Mouse (Mus musculus): ENCODE data around the gene Gm10638. TPM values are rescaled to one million over a fixed set of nuclear protein-coding genes. Genes with fewer than 3 reads are reported as not detected.
A peak's percentile ranks its signal among the peaks of the same experiment; 100 is the strongest.

Gene Gm10638
- polyA plus RNA-seq (2016; fragmentation: Nextera tagmentation; extraction: Ambion mirVana), result 1.8 and 2.8 TPM in 2 replicates

DNA sequence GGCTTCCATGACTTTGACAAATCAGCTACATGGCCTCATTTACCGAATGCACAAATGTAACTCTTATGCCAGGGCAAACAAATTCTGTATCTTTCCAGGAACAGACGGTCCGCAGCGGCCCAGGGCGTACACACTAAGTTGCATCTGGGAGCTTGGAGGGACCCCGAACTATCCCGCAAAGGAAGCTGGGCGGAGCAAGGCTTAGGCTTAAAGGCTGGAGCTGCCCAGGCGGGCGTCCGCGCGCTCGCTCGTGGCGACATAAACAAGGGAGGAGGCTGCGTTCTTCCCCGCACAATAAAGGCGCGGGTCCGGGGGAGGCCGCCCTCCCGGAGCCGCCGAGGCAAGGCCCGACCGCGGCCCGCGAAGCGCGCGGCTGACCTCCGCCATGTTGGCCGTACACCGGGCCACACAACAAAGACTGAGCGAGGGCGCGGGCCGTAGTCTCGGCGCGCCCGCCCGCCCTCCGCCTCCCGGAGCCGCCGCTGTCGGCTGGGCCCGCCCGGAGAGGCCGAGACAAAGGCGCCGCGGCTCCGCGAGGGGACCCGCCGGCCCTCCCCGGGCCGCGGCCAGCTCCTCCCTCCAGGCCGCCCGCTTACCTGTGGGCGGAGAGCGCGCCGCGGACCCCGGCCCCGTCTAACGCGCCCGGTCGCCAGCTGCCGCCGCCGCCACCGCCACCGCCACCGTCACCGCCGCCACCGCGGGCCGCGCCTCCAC lies at the start of gene Gm10638, which contains the start of gene Siah1a:
Gm10638 (plus strand) TSS at position 479 of the 714 bp plus-strand sequence.
Siah1a (minus strand) TSS at position 714 of the 714 bp plus-strand sequence.
- peak within 1 kb of the TSS; percentile 99 for H3K9ac ChIP-seq
- ATAC-seq, result peak; percentile 77
- H3K36me3 ChIP-seq, result no peaks in the 10 kb centered on the region
- peaks cover 3% of the 10 kb centered on the region; the same call in 1 of the 2 replicates for H3K27me3 ChIP-seq (replicated peaks)
- no peaks in the 10 kb centered on the region for H3K9me3 ChIP-seq (replicated peaks)
- H3K4me1 ChIP-seq, result peaks cover 53% of the 10 kb centered on the region
- under 1% methylated on average over 81 of the region's 88 CpGs for WGBS (ENCODE audit: insufficient replicate concordance)
- peak within 1 kb of the TSS; percentile 97 for H3K27ac ChIP-seq
- H3K4me3 ChIP-seq, result peak within 1 kb of the TSS; percentile 96
- H3K4me2 ChIP-seq, result peak within 1 kb of the TSS; percentile 81

DNA sequence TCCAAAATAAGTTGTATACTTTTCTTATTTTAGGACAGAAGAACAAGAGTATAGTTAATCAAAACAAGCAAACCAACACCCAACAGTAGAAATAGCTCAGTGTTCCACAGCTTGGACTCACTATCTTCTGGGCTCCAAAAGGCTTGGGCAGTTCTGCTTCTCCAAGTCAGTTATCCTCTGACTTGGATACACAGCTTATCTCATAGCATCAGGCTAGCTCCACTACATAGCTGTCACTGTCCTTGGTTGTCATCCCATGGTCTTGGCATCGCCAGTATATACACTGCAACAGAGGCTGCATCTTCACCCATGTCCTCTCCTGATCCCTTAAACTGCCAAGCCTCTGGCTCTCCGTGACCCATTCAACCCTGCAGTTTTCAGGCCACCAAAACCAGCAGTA lies 49.8 kb upstream of the Gm10638 start:
- H3K36me3 ChIP-seq, result peaks cover 15% of the 10 kb centered on the region; the same call in 1 of the 2 replicates
- ATAC-seq, result 0 out of 2 replicates have a peak, but pooled peaks have one; percentile 49
- no peaks in the 10 kb centered on the region for H3K27me3 ChIP-seq (replicated peaks)
- no peaks in the 10 kb centered on the region for H3K9me3 ChIP-seq (replicated peaks)
- no peak overlapping the region for H3K9ac ChIP-seq
- peaks cover 14% of the 10 kb centered on the region for H3K4me1 ChIP-seq
- no peak overlapping the region for H3K27ac ChIP-seq
- H3K4me2 ChIP-seq, result no peak overlapping the region
- 66% methylated on average over 2 of the region's 2 CpGs for WGBS (ENCODE audit: insufficient replicate concordance)
- no peak overlapping the region for H3K4me3 ChIP-seq

DNA sequence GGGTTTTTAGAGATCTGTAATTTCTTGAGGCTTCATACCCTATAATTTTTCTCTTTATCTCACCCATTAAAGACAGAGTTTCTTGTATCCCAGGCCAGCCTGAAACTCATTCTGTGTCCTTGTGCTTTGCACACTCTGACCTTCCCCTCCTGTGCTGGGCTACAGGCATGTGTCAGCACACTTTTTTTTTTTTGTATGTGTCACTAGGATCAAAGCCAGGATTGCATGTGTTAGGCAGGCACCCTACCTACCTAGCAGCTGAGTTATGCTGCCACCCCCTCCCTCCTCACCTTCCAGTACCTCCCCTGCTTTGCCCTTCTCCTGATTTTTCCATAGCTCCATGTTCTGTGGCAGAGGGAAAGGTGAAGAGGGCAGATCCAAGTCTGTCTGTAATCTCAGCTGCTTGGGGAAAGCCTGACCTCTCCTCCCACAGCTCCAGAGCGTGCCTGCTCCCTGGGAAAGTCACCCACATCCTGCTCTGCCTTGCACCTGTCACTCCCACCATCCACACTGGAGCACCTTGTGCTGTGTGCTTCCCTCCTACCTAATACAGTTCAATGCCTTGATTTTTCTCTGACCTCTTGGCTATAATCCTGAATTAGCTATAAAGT lies 46.6 kb upstream of the Gm10638 start:
- Histone ChIP-seq H3K36me3 (peaks cover 9% of the 10 kb centered on the region; the same call in 1 of the 2 replicates), H3K9me3 (replicated peaks) (no peaks in the 10 kb centered on the region), H3K4me3 (no peak overlapping the region), H3K27ac (no peak overlapping the region), H3K4me2 (no peak overlapping the region), H3K27me3 (replicated peaks) (no peaks in the 10 kb centered on the region), H3K4me1 (peaks cover 27% of the 10 kb centered on the region), H3K9ac (no peak overlapping the region)
- no peak for ATAC-seq
- WGBS (ENCODE audit: insufficient replicate concordance), result 79% methylated on average over 1 of the region's 1 CpGs

DNA sequence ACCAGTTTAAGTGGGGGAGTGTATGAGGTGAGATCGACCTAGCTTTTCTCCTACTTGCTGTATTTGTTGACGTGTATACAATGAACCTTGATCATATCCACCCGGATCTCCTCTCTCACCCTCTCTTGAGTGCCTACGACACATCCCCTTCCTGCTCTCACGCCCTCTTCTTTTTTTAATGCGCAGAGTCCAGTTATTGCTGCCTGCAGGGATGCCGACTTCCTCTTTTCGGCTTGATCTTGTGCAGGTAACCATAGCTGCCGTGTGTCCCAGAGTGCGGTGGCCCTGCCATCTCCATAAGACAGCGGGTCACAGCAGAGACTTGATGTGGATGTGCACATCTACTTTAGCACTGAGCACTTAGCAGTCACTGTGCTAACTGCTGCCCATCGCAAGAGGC lies 46.0 kb upstream of the Gm10638 start:
- H3K4me3 ChIP-seq, result no peak overlapping the region
- H3K9ac ChIP-seq, result no peak overlapping the region
- no peaks in the 10 kb centered on the region for H3K9me3 ChIP-seq (replicated peaks)
- no peak overlapping the region for H3K4me2 ChIP-seq
- no peaks in the 10 kb centered on the region for H3K27me3 ChIP-seq (replicated peaks)
- no peak overlapping the region for H3K27ac ChIP-seq
- H3K4me1 ChIP-seq, result peaks cover 21% of the 10 kb centered on the region
- WGBS (ENCODE audit: insufficient replicate concordance), result 80% methylated on average over 12 of the region's 12 CpGs
- no peak for ATAC-seq
- H3K36me3 ChIP-seq, result peaks cover 9% of the 10 kb centered on the region; the same call in 1 of the 2 replicates

DNA sequence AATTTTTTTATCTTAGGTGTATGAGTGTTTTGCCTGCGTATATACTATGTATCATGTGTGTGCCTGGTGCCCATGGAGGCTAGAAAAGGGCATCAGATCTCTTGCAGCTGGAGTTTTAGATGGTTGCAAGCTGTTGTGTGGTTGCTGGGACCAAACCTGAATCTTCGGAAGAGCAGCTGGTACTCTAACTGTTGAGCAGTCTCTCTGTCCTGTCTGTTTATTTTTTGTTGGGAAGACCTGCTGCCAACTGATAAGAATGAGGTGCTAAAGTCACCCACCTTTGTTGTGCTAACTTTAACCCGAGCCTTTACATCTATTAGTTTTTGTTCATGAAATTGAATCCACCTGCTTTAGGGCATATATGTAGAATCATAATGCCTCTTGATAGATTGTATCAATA lies 43.0 kb upstream of the Gm10638 start:
- peaks cover 18% of the 10 kb centered on the region; the same call in 1 of the 2 replicates for H3K36me3 ChIP-seq
- H3K4me2 ChIP-seq, result no peak overlapping the region
- H3K9me3 ChIP-seq (replicated peaks), result no peaks in the 10 kb centered on the region
- peak; percentile 78 for ATAC-seq
- WGBS (ENCODE audit: insufficient replicate concordance), result 45% methylated on average over 3 of the region's 3 CpGs
- H3K4me3 ChIP-seq, result no peak overlapping the region
- peak overlapping the region; percentile 63; the same call in 1 of the 2 replicates for H3K27ac ChIP-seq
- H3K9ac ChIP-seq, result no peak overlapping the region
- no peaks in the 10 kb centered on the region for H3K27me3 ChIP-seq (replicated peaks)
- peaks cover 33% of the 10 kb centered on the region for H3K4me1 ChIP-seq

DNA sequence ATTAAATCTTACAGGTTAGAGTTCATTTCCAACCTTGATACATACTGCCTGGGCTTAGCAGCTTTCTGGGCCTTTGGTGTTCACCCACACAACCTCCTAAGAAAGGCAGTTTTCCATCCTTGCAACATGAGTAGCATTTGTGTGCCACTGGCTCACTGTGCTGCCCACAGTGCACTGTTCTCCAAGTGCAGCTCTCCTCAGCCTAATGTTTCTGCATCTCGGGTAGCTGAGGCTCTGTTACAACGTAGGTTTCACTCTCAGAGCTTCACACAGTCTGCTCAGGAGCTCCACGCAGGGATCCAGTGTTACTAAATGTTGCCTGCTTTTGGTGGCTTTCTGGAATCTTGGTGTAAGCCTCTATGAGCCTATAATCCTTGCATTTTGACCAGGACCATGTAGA lies 40.2 kb upstream of the Gm10638 start:
- Histone ChIP-seq H3K27ac (no peak overlapping the region), H3K36me3 (peaks cover 28% of the 10 kb centered on the region), H3K9ac (no peak overlapping the region), H3K4me1 (peaks cover 53% of the 10 kb centered on the region), H3K4me3 (no peak overlapping the region), H3K27me3 (replicated peaks) (no peaks in the 10 kb centered on the region), H3K4me2 (no peak overlapping the region), H3K9me3 (replicated peaks) (no peaks in the 10 kb centered on the region)
- ATAC-seq, result no peak
- 66% methylated on average over 3 of the region's 3 CpGs for WGBS (ENCODE audit: insufficient replicate concordance)

DNA sequence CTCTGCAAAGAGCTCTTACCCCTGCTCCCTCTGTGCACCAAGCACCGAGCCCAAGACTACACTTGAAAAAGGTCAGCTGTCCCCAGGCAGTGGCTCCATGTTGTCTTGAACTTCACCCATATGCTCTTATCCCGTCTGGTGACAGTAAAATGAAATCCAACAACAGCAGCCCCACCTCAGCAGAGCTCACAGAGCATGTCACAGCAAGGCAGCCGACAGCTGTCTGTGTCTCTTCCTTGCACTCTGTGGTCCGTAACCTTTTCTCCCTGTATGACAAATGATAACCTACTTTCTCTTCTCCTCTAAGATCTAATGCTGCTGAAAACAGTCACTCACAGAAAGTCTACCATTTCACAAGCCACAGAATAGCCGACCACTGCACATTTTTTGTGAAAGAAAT lies 38.7 kb upstream of the Gm10638 start:
- H3K4me1 ChIP-seq, result peaks cover 56% of the 10 kb centered on the region
- H3K9ac ChIP-seq, result 0 out of 2 replicates have a peak overlapping the region, but pooled peaks have one; percentile 2
- WGBS (ENCODE audit: insufficient replicate concordance), result 57% methylated on average over 5 of the region's 5 CpGs
- H3K4me3 ChIP-seq, result no peak overlapping the region
- H3K36me3 ChIP-seq, result peaks cover 39% of the 10 kb centered on the region
- H3K27me3 ChIP-seq (replicated peaks), result no peaks in the 10 kb centered on the region
- H3K9me3 ChIP-seq (replicated peaks), result no peaks in the 10 kb centered on the region
- no peak for ATAC-seq
- H3K4me2 ChIP-seq, result 0 out of 2 replicates have a peak overlapping the region, but pooled peaks have one; percentile 2
- H3K27ac ChIP-seq, result peak overlapping the region; percentile 31

DNA sequence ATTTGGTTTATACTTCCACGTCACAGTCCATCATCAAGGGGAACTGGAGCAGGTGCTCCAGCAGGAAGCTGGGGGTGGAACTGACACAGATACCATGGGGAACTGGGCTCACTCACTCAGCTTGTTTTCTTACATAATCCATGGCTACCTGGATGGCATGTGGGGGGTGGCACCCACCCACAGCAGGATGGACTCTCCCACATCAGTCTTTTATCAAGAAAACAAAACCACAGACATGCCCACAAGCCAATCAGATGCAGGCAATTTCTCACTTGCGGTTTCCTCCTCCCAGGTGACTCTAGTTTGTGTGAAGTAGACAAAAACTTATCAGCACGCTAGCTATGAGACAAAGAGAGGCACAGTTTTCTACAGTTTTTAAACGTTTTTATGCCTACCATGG lies 37.6 kb upstream of the Gm10638 start:
- 13% methylated on average over 4 of the region's 4 CpGs for WGBS (ENCODE audit: insufficient replicate concordance)
- Histone ChIP-seq H3K4me3 (no peak overlapping the region), H3K36me3 (peaks cover 44% of the 10 kb centered on the region), H3K4me1 (peaks cover 52% of the 10 kb centered on the region), H3K9ac (peak overlapping the region; percentile 14; the same call in 1 of the 2 replicates), H3K27ac (peak overlapping the region; percentile 78), H3K4me2 (peak overlapping the region; percentile 47), H3K27me3 (replicated peaks) (no peaks in the 10 kb centered on the region), H3K9me3 (replicated peaks) (no peaks in the 10 kb centered on the region)
- peak; percentile 82 for ATAC-seq

DNA sequence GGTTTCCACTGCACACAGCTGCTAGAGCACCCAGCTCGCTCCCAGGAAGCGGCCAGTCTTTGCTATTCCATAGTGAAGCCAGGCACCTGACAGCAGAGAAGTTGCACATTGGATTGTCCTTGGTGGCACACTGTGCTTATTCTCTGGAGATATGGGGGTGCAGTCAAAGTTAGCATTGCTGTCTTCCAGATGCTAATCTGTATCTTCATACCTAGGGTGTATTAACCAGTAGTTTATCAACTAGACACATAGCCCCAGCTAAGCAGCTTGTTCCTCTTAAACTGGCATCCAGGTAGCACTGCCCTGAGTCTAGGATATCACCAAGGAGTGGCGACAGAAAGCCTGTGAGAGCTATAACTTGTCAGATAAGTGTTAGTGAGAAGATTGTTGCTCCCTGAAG lies 32.9 kb upstream of the Gm10638 start:
- H3K27ac ChIP-seq, result peak overlapping the region; percentile 43
- no peak overlapping the region for H3K9ac ChIP-seq
- H3K4me1 ChIP-seq, result peaks cover 36% of the 10 kb centered on the region
- ATAC-seq, result peak; percentile 75
- H3K4me2 ChIP-seq, result no peak overlapping the region
- WGBS (ENCODE audit: insufficient replicate concordance), result 58% methylated on average over 3 of the region's 3 CpGs
- no peaks in the 10 kb centered on the region for H3K9me3 ChIP-seq (replicated peaks)
- H3K27me3 ChIP-seq (replicated peaks), result no peaks in the 10 kb centered on the region
- peaks cover 61% of the 10 kb centered on the region for H3K36me3 ChIP-seq
- H3K4me3 ChIP-seq, result no peak overlapping the region

DNA sequence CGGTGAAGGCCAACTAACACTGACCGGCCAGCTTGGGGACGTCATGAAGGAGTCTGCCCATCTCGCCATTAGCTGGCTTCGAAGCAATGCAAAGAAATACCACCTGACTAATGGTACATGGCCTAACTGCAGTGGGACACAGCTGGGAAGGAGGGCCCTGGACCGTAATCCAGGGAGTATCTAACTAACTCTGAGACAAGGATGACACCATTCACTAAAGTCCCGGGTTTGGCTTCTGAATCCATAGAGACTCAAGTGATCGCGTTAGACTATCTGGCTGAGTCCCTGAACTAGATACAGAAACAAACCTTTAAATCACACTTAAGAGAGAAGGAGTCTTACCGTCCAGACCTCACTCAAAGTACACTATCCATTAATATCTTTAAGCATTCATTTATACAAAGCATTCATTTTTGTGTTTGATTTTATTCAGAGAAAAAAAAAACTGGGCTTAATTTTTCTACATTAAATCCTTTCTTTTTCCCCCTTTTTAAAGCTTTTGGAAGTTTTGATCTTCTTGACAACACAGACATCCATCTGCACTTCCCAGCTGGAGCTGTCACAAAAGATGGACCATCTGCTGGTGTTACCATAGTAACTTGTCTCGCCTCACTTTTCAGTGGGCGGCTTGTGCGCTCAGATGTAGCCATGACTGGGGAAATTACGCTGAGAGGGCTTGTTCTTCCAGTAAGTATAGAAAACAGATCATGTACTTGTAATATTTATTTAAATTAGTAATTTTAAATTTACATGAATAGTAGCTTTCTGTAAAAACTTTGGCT lies 31.9 kb upstream of the Gm10638 start:
- H3K36me3 ChIP-seq, result peaks cover 70% of the 10 kb centered on the region
- no peak overlapping the region for H3K9ac ChIP-seq
- H3K27me3 ChIP-seq (replicated peaks), result no peaks in the 10 kb centered on the region
- no peak overlapping the region; the same call in 1 of the 2 replicates for H3K27ac ChIP-seq
- H3K9me3 ChIP-seq (replicated peaks), result no peaks in the 10 kb centered on the region
- H3K4me1 ChIP-seq, result peaks cover 26% of the 10 kb centered on the region
- no peak overlapping the region for H3K4me3 ChIP-seq
- 86% methylated on average over 14 of the region's 14 CpGs for WGBS (ENCODE audit: insufficient replicate concordance)
- ATAC-seq, result no peak
- H3K4me2 ChIP-seq, result no peak overlapping the region

DNA sequence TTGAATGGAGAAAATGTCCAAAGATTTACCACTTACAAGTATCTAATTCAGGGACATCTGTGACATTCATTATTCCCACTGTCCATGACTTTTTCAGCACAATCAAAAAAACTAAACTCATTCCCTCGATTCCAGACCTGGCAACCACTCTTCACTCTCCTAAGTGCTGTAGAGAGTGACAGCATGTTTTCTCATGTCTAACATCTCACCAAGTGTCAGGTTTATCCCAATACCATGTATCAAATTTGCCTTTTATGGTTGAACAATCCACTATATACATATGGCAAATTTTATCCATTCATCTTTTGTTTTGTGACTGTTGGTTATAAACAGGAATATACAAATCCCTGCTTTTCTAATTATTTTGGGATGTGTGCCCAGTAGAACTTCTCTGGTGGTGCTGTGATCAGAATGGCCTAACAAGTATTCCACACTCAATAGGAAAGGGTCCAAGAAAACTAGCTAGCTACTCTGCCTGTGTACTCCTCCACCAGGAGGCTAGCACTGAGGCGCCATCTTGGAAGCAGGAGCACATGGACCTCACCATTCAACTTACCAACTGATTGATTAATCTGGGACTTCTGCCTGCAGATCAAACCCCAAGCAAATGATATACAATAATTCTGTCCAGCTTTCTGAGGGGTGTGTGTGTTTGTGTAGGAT lies 27.0 kb upstream of the Gm10638 start:
- Histone ChIP-seq H3K27ac (no peak overlapping the region), H3K4me2 (no peak overlapping the region), H3K4me1 (peaks cover 4% of the 10 kb centered on the region; the same call in 1 of the 2 replicates), H3K4me3 (no peak overlapping the region), H3K36me3 (peaks cover 70% of the 10 kb centered on the region), H3K9me3 (replicated peaks) (no peaks in the 10 kb centered on the region), H3K27me3 (replicated peaks) (no peaks in the 10 kb centered on the region), H3K9ac (no peak overlapping the region)
- 79% methylated on average over 2 of the region's 2 CpGs for WGBS (ENCODE audit: insufficient replicate concordance)
- no peak for ATAC-seq
